Mouse (Mus musculus): Measurements from ENCODE around the gene Col3a1.

Col3a1 gene

GRCm38 (mm10) chr1:45311388-45311787 lies at the start of gene Col3a1:
Col3a1 (plus strand) TSS chr1:45311538.
- no peak for DNase-seq (ENCODE audit: low read depth in 1 of 2, low spot score in 2 of 2)

- no peak for DNase-seq (ENCODE audit: low read depth in 1 of 2, low spot score in 2 of 2)
These were observed 41.9 kb upstream of the Col3a1 start for GRCm38 (mm10) chr1:45269421-45269820.

- DNase-seq (ENCODE audit: low read depth in 1 of 2, low spot score in 2 of 2): no peak
These were observed 35.3 kb upstream of the Col3a1 start for GRCm38 (mm10) chr1:45276006-45276539.

- no peak for DNase-seq (ENCODE audit: low read depth in 1 of 2, low spot score in 2 of 2)
These were observed 23.4 kb upstream of the Col3a1 start for GRCm38 (mm10) chr1:45287954-45288353.

GRCm38 (mm10) chr1:45290037-45290436 lies 21.3 kb upstream of the Col3a1 start:
- DNase-seq (ENCODE audit: low read depth in 1 of 2, low spot score in 2 of 2): no peak

GRCm38 (mm10) chr1:45299394-45300119 lies 11.8 kb upstream of the Col3a1 start:
- DNase-seq (ENCODE audit: low read depth in 1 of 2, low spot score in 2 of 2): no peak

GRCm38 (mm10) chr1:45304273-45304672 lies 7.1 kb upstream of the Col3a1 start:
- no peak for DNase-seq (ENCODE audit: low read depth in 1 of 2, low spot score in 2 of 2)

- no peak for DNase-seq (ENCODE audit: low read depth in 1 of 2, low spot score in 2 of 2)
These were observed 2.3 kb upstream of the Col3a1 start for GRCm38 (mm10) chr1:45309015-45309414.

- DNase-seq (ENCODE audit: low read depth in 1 of 2, low spot score in 2 of 2): no peak
These were observed 624 bp downstream of the Col3a1 start for GRCm38 (mm10) chr1:45311962-45312361.

- no peak for DNase-seq (ENCODE audit: low read depth in 1 of 2, low spot score in 2 of 2)
These were observed 1.5 kb downstream of the Col3a1 start for GRCm38 (mm10) chr1:45312870-45313269.

GRCm38 (mm10) chr1:45313696-45314295 lies 2.5 kb downstream of the Col3a1 start:
- no peak for DNase-seq (ENCODE audit: low read depth in 1 of 2, low spot score in 2 of 2)

GRCm38 (mm10) chr1:45315767-45316528 lies 4.6 kb downstream of the Col3a1 start:
- DNase-seq (ENCODE audit: low read depth in 1 of 2, low spot score in 2 of 2): no peak

- no peak for DNase-seq (ENCODE audit: low read depth in 1 of 2, low spot score in 2 of 2)
These were observed 6.9 kb downstream of the Col3a1 start for GRCm38 (mm10) chr1:45318241-45318640.

- no peak for DNase-seq (ENCODE audit: low read depth in 1 of 2, low spot score in 2 of 2)
These were observed 9.5 kb downstream of the Col3a1 start for GRCm38 (mm10) chr1:45320861-45321260.

GRCm38 (mm10) chr1:45329149-45329548 lies 17.8 kb downstream of the Col3a1 start:
- DNase-seq (ENCODE audit: low read depth in 1 of 2, low spot score in 2 of 2): no peak

- DNase-seq (ENCODE audit: low read depth in 1 of 2, low spot score in 2 of 2): no peak
These were observed 44.6 kb downstream of the Col3a1 start for GRCm38 (mm10) chr1:45355944-45356343.

- no peak for DNase-seq (ENCODE audit: low read depth in 1 of 2, low spot score in 2 of 2)
These were observed 46.7 kb downstream of the Col3a1 start for GRCm38 (mm10) chr1:45358020-45358419.

GRCm38 (mm10) chr1:45359147-45359546 lies 47.8 kb downstream of the Col3a1 start:
- DNase-seq (ENCODE audit: low read depth in 1 of 2, low spot score in 2 of 2): no peak

- no peak for DNase-seq (ENCODE audit: low read depth in 1 of 2, low spot score in 2 of 2)
These were observed 48.3 kb downstream of the Col3a1 start for GRCm38 (mm10) chr1:45359673-45360072.

GRCm38 (mm10) chr1:45363274-45363673 lies 51.9 kb downstream of the Col3a1 start:
- no peak for DNase-seq (ENCODE audit: low read depth in 1 of 2, low spot score in 2 of 2)

GRCm38 (mm10) chr1:45365427-45365826 lies 54.1 kb downstream of the Col3a1 start:
- DNase-seq (ENCODE audit: low read depth in 1 of 2, low spot score in 2 of 2): no peak

Data from monocyte, adult 2 months (primary cell).